Mouse (Mus musculus) neural tube, embryonic 11.5 days (tissue): ENCODE results near the gene Mpc1. TPM values are rescaled to one million over a fixed set of nuclear protein-coding genes. Genes with fewer than 3 reads are reported as not detected.

ENCODE experiments used
- ATAC-seq: fragments of 200-750 bp; cut with Nextera tagmentation; 2 replicates; pipeline ENCODE4 v1.8.0; 2017; ENCODE audit warnings: moderate number of reproducible peaks, mild to moderate bottlenecking, moderate TSS enrichment, moderate library complexity; ENCODE audit not compliant: insufficient read depth, low FRiP score, low TSS enrichment
- DNase-seq: peaks from one replicate; pipeline ENCODE4 v3.0.0-alpha.2; 2015; ENCODE audit warnings: low spot score
- H3K27ac ChIP-seq: fragments of 300-500 bp; sonication (generic); 2 replicates; pipeline ENCODE4 v1.5.1; 2014; ENCODE audit warnings: low read depth, mild to moderate bottlenecking, low read length
- H3K27me3 ChIP-seq: fragments of 300-500 bp; sonication (generic); 2 replicates; pipeline ENCODE4 v1.6.1; 2014; ENCODE audit warnings: mild to moderate bottlenecking, low read length, mixed read lengths; ENCODE audit not compliant: control insufficient read depth, insufficient read depth
- H3K36me3 ChIP-seq: fragments of 300-500 bp; sonication (generic); 2 replicates; pipeline ENCODE4 v1.6.1; 2014; ENCODE audit warnings: mild to moderate bottlenecking, low read length, moderate library complexity, mixed read lengths; ENCODE audit not compliant: control insufficient read depth, insufficient read depth
- H3K4me1 ChIP-seq: fragments of 300-500 bp; sonication (generic); 2 replicates; pipeline ENCODE4 v1.6.1; 2014; ENCODE audit warnings: low read length, mixed read lengths; ENCODE audit not compliant: control insufficient read depth, insufficient read depth
- H3K4me2 ChIP-seq: fragments of 300-500 bp; sonication (generic); 2 replicates; pipeline ENCODE4 v1.6.1; 2014; ENCODE audit warnings: low read depth, mild to moderate bottlenecking, moderate library complexity
- H3K4me3 ChIP-seq: fragments of 300-500 bp; sonication (generic); 2 replicates; pipeline ENCODE4 v1.5.1; 2014; ENCODE audit warnings: low read depth, low read length
- H3K9ac ChIP-seq: fragments of 300-500 bp; sonication (generic); 2 replicates; pipeline ENCODE4 v1.6.1; 2014; ENCODE audit warnings: mild to moderate bottlenecking, low read length
- H3K9me3 ChIP-seq: fragments of 300-500 bp; sonication (generic); 2 replicates; pipeline ENCODE4 v1.6.1; 2016; ENCODE audit warnings: low read length; ENCODE audit not compliant: control insufficient read depth
- WGBS: fragments of 180-500 bp; shearing (Covaris S2); extraction: QIAGEN DNeasy Blood & Tissue Kit; methylation state at CpG from one replicate; pipeline ENCODE4 v1.1.7; 2014; 5-methylcytosine and 5-hydroxymethylcytosine counted together
- polyA plus RNA-seq: library from polyadenylated mRNA; unstranded; fragments of >200 nt; fragmentation: Nextera tagmentation; extraction: Ambion mirVana; gene quantifications from 2 replicates; pipeline ENCODE4 v1.2.1, GENCODE M21; 2014

Gene Mpc1
- polyA plus RNA-seq, 1 experiment from 2014 or later = 114 TPM

- Histone ChIP-seq H3K36me3 (no peaks in the 10 kb centered on the region), H3K9me3 (no peaks in the 10 kb centered on the region), H3K27ac (no peak overlapping the region), H3K4me1 (peaks cover 10% of the 10 kb centered on the region; the same call in 1 of the 2 replicates), H3K4me2 (peak overlapping the region; percentile 100; the same call in 1 of the 2 replicates), H3K27me3 (no peaks in the 10 kb centered on the region), H3K4me3 (no peak overlapping the region), H3K9ac (no peak overlapping the region)
- no peak for DNase-seq
- no peak for ATAC-seq
- WGBS = 33% methylated on average over 8 of the region's 8 CpGs
Observed at GRCm38 (mm10) chr17:8285056-8285455, 2.4 kb downstream of the Mpc1 start.

GRCm38 (mm10) chr17:8286987-8287386 lies 4.3 kb downstream of the Mpc1 start:
- Histone ChIP-seq H3K4me1 (peaks cover 10% of the 10 kb centered on the region; the same call in 1 of the 2 replicates), H3K9me3 (no peaks in the 10 kb centered on the region), H3K9ac (no peak overlapping the region), H3K27me3 (no peaks in the 10 kb centered on the region), H3K27ac (no peak overlapping the region), H3K4me2 (no peak overlapping the region), H3K36me3 (no peaks in the 10 kb centered on the region), H3K4me3 (no peak overlapping the region)
- no peak for DNase-seq
- ATAC-seq = no peak
- WGBS = 91% methylated on average over 4 of the region's 4 CpGs

- Histone ChIP-seq H3K27me3 (no peaks in the 10 kb centered on the region), H3K4me1 (no peaks in the 10 kb centered on the region), H3K27ac (no peak overlapping the region), H3K36me3 (no peaks in the 10 kb centered on the region), H3K4me3 (no peak overlapping the region), H3K4me2 (no peak overlapping the region), H3K9me3 (no peaks in the 10 kb centered on the region), H3K9ac (no peak overlapping the region)
- no peak for DNase-seq
- no peak for ATAC-seq
- 89% methylated on average over 3 of the region's 3 CpGs for WGBS
Observed at GRCm38 (mm10) chr17:8289993-8290679, 7.4 kb downstream of the Mpc1 start.

- Histone ChIP-seq H3K4me1 (no peaks in the 10 kb centered on the region), H3K4me3 (no peak overlapping the region), H3K27ac (no peak overlapping the region), H3K36me3 (no peaks in the 10 kb centered on the region), H3K9ac (no peak overlapping the region), H3K4me2 (no peak overlapping the region), H3K9me3 (no peaks in the 10 kb centered on the region), H3K27me3 (no peaks in the 10 kb centered on the region)
- no peak for DNase-seq
- no peak for ATAC-seq
Observed at GRCm38 (mm10) chr17:8290736-8291135, 8.0 kb downstream of the Mpc1 start.

- DNase-seq (no peak), ATAC-seq (no peak)
- H3K9me3 ChIP-seq = no peaks in the 10 kb centered on the region
- H3K36me3 ChIP-seq = no peaks in the 10 kb centered on the region
- no peak overlapping the region for H3K27ac ChIP-seq
- no peak overlapping the region for H3K4me2 ChIP-seq
- H3K9ac ChIP-seq = no peak overlapping the region
- no peaks in the 10 kb centered on the region for H3K27me3 ChIP-seq
- no peaks in the 10 kb centered on the region for H3K4me1 ChIP-seq
- no peak overlapping the region for H3K4me3 ChIP-seq
Observed at GRCm38 (mm10) chr17:8295825-8296224, 13.1 kb downstream of the Mpc1 start.

GRCm38 (mm10) chr17:8296313-8296844 lies 13.7 kb downstream of the Mpc1 start:
- no peak for ATAC-seq
- Histone ChIP-seq H3K36me3 (no peaks in the 10 kb centered on the region), H3K9ac (no peak overlapping the region), H3K27me3 (no peaks in the 10 kb centered on the region), H3K27ac (no peak overlapping the region), H3K4me2 (no peak overlapping the region), H3K9me3 (no peaks in the 10 kb centered on the region), H3K4me1 (no peaks in the 10 kb centered on the region), H3K4me3 (no peak overlapping the region)
- no peak for DNase-seq
- WGBS = 89% methylated on average over 9 of the region's 9 CpGs

- DNase-seq (no peak), ATAC-seq (no peak)
- 85% methylated on average over 5 of the region's 5 CpGs for WGBS
- Histone ChIP-seq H3K27me3 (no peaks in the 10 kb centered on the region), H3K9ac (no peak overlapping the region), H3K4me2 (no peak overlapping the region), H3K36me3 (no peaks in the 10 kb centered on the region), H3K27ac (no peak overlapping the region), H3K4me1 (no peaks in the 10 kb centered on the region), H3K9me3 (no peaks in the 10 kb centered on the region), H3K4me3 (no peak overlapping the region)
Observed at GRCm38 (mm10) chr17:8297746-8298145, 15.0 kb downstream of the Mpc1 start.

- Histone ChIP-seq H3K9ac (no peak overlapping the region), H3K36me3 (no peaks in the 10 kb centered on the region), H3K4me3 (no peak overlapping the region), H3K27ac (no peak overlapping the region), H3K4me1 (no peaks in the 10 kb centered on the region), H3K27me3 (no peaks in the 10 kb centered on the region), H3K4me2 (no peak overlapping the region), H3K9me3 (no peaks in the 10 kb centered on the region)
- DNase-seq = no peak
- 84% methylated on average over 2 of the region's 2 CpGs for WGBS
- no peak for ATAC-seq
Observed at GRCm38 (mm10) chr17:8298281-8298680, 15.6 kb downstream of the Mpc1 start.

GRCm38 (mm10) chr17:8299524-8299923 lies 16.8 kb downstream of the Mpc1 start:
- no peak overlapping the region for H3K4me3 ChIP-seq
- ATAC-seq (no peak), DNase-seq (no peak)
- no peaks in the 10 kb centered on the region for H3K27me3 ChIP-seq
- no peak overlapping the region for H3K27ac ChIP-seq
- H3K4me1 ChIP-seq = no peaks in the 10 kb centered on the region
- no peak overlapping the region for H3K4me2 ChIP-seq
- no peaks in the 10 kb centered on the region for H3K36me3 ChIP-seq
- no peak overlapping the region for H3K9ac ChIP-seq
- no peaks in the 10 kb centered on the region for H3K9me3 ChIP-seq
